Mouse (Mus musculus) G1E (cell line): ENCODE results near the gene March1. TPM values are rescaled to one million over a fixed set of nuclear protein-coding genes. Genes with fewer than 3 reads are reported as not detected.
"Not testable (repeated sequence)": the region's sequence is repeated elsewhere in the genome, so short reads cannot be mapped to it uniquely, and the experiment has no call there.

Experiments used
- ATAC-seq: 2 replicates; pipeline ENCODE4 v1.8.0; 2016; ENCODE audit warnings: mild to moderate bottlenecking; ENCODE audit not compliant: insufficient number of reproducible peaks, poor library complexity, low FRiP score, severe bottlenecking; ENCODE audit errors: extremely low read depth
- DNase-seq: peaks from one replicate; pipeline ENCODE4 v3.0.0; 2012; ENCODE audit warnings: low spot score
- H3K27me3 ChIP-seq: 2 replicates; pipeline ENCODE4 v1.6.1; 2012; ENCODE audit warnings: mild to moderate bottlenecking, low read length, inconsistent platforms; ENCODE audit not compliant: insufficient read depth
- H3K36me3 ChIP-seq: replicated peaks from 2 replicates; pipeline ENCODE3; 2012; ENCODE audit warnings: mild to moderate bottlenecking, inconsistent platforms
- H3K4me1 ChIP-seq: 2 replicates; pipeline ENCODE4 v1.6.1; 2012; ENCODE audit warnings: low read depth, low read length, inconsistent platforms, mixed read lengths; ENCODE audit not compliant: insufficient read depth
- H3K4me3 ChIP-seq: 2 replicates; pipeline ENCODE4 v1.5.1; 2012; ENCODE audit warnings: low read depth, mild to moderate bottlenecking, inconsistent platforms, low read length, moderate library complexity, mixed read lengths
- H3K9me3 ChIP-seq: replicated peaks from 2 replicates; pipeline ENCODE4 v1.6.1; 2012; ENCODE audit warnings: inconsistent platforms
- CTCF ChIP-seq: IDR thresholded peaks from 2 replicates; pipeline ENCODE4 v1.5.1; 2012; ENCODE audit warnings: low read depth, low read length, inconsistent platforms, mixed read lengths
- GATA1 ChIP-seq: IDR thresholded peaks from 2 replicates; pipeline ENCODE4 v1.6.1; 2012; ENCODE audit warnings: borderline replicate concordance, low read length, inconsistent platforms, mixed read lengths
- GATA2 ChIP-seq: IDR thresholded peaks from 2 replicates; pipeline ENCODE4 v1.6.1; 2012; ENCODE audit warnings: low read depth, low read length, inconsistent platforms, borderline replicate concordance
- POLR2AphosphoS5 ChIP-seq: IDR thresholded peaks from 2 replicates; pipeline ENCODE4 v1.6.1; 2012; ENCODE audit warnings: low read depth, low read length, inconsistent platforms; ENCODE audit not compliant: insufficient replicate concordance
- TAL1 ChIP-seq: conservative IDR thresholded peaks from 2 replicates; pipeline ENCODE4 v1.6.1; 2012; ENCODE audit warnings: low read depth, low read length, inconsistent platforms, mixed read lengths
- polyA plus RNA-seq: library from polyadenylated mRNA; stranded (reverse); fragments of >175 nt; gene quantifications from 2 replicates; pipeline ENCODE4 v1.2.3, GENCODE M21; 2012
- total RNA-seq, 2 experiments: library from RNA; stranded (forward) in 1 of 2; stranded (reverse) in 1 of 2; fragments of 200-1000 nt in 1 of 2; fragments of >200 nt in 1 of 2; fragmentation: Nextera tagmentation in 1 of 2; gene quantifications; 2 replicates each; pipeline ENCODE4 v1.2.3; 2014 to 2017

The March1 gene
- total and polyA plus RNA-seq, 3 experiments: 0.16 TPM; not detected in 2

DNA sequence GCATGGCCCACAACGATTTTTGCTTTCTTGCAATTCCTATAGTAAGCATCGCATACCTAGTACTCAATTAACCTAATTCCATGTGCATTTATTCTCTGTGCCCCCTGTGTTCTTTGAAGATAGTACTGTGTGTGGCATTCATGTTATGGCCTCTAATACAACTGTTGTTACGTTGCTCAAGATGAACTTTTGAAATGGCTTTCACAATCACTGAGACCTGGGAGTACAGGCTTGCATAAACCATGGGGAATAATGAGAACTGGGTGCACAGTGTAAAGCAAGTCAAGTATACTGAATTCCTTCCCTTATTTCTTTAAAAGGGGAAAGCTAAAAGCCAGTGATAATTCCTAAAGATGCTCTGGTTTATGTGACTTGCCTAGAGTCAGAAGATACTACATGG, 776.4 kb downstream of the March1 start:
- Histone ChIP-seq H3K27me3 (no peaks in the 10 kb centered on the region), H3K4me3 (no peak overlapping the region), H3K36me3 (no peaks in the 10 kb centered on the region), H3K9me3 (no peaks in the 10 kb centered on the region), H3K4me1 (no peaks in the 10 kb centered on the region)
- DNase-seq: no peak
- no peak for ATAC-seq
- no peak for TF ChIP-seq POLR2AphosphoS5
- no peak for TF ChIP-seq TAL1
- no peak for TF ChIP-seq GATA2
- no peak for TF ChIP-seq GATA1
- TF ChIP-seq CTCF: no peak

DNA sequence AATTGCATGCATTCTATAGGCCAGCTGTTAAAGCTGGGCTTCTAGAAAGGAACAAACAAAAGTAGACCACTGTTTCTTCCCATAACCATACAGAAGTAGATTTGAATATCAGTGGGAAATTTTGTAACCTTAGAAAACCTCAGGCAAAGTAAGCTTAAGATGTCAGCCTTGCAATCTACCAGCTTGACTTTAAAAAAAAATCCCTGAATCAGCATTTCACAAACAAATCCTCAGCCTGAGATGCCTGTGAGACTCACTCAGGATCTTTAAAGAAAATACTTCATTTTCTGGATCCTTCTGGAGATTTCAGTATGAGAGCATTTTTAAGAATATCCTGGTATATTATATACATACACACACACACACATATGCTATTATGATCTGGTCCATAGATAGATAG, 780.1 kb downstream of the March1 start:
- TF ChIP-seq CTCF (no peak), GATA2 (no peak), TAL1 (no peak), GATA1 (no peak)
- H3K36me3 ChIP-seq: no peaks in the 10 kb centered on the region
- no peaks in the 10 kb centered on the region for H3K4me1 ChIP-seq
- no peaks in the 10 kb centered on the region for H3K27me3 ChIP-seq
- ATAC-seq: no peak
- DNase-seq: no peak
- no peaks in the 10 kb centered on the region for H3K9me3 ChIP-seq
- H3K4me3 ChIP-seq: no peak overlapping the region

DNA sequence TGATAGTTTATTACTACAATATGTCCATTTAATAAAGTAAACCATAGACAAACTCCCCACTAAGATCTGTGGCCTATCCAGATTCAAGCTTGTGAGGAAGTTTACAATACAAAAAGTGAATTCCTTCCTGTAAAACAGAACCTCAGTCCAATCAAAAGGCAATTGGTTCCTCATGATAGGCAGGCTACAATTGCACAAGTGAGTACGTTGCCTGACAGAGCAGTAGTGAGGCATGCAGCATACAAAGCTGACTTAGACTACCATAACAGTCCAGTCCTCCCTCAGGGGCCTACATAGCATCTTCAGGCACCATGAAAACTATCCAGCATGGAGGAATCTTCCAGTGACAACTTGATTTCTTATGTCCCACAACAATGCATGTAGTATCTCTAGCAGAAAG, 782.4 kb downstream of the March1 start:
- no peak for ATAC-seq
- no peak for TF ChIP-seq GATA1
- no peak for TF ChIP-seq POLR2AphosphoS5
- TF ChIP-seq TAL1: no peak
- no peak for TF ChIP-seq CTCF
- no peak for TF ChIP-seq GATA2
- no peaks in the 10 kb centered on the region for H3K9me3 ChIP-seq

DNA sequence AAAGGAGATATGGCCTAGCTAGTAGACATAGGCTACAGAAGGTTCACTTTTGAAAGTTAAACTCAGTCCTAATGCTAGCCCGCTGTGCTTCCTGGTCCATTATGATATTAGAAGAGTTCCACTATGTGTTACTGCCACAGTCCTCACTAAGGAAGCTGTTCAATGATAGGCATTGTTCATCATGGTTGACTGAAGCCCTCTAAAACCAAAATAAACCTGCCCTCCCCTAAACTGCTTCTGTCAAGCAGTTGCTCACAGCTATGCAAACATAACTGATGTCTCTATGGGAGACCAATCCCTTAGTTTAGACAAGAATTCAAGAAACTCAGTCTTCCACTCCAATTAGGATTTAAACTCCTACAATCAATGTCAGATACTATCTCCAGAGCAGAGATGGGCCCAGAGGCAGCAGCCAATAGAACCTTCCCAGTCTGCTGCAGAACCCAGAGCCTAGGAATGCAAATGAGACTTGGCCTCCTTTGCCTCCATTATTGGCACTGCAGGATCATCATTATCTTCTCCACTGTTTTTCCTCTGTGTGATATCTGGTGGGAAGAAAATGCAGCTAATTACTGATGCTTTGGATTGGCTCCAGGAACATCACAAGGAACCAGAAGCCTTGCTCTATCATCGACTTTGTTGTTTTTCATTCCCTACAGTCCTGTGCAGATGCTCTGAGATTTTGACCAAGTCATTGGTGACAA, 787.2 kb downstream of the March1 start:
- DNase-seq (no peak), ATAC-seq (no peak)
- no peak for TF ChIP-seq CTCF
- no peak for TF ChIP-seq GATA1
- TF ChIP-seq GATA2: no peak
- no peak for TF ChIP-seq TAL1
- TF ChIP-seq POLR2AphosphoS5: no peak
- no peaks in the 10 kb centered on the region for H3K9me3 ChIP-seq
- H3K4me1 ChIP-seq: peaks cover 6% of the 10 kb centered on the region
- H3K27me3 ChIP-seq: no peaks in the 10 kb centered on the region; the same call in 1 of the 2 replicates
- H3K4me3 ChIP-seq: no peak overlapping the region
- no peaks in the 10 kb centered on the region for H3K36me3 ChIP-seq

More for the DNA sequence above, 782.4 kb downstream of the March1 start:
- no peak for DNase-seq
- no peaks in the 10 kb centered on the region for H3K27me3 ChIP-seq
- no peak overlapping the region for H3K4me3 ChIP-seq
- H3K4me1 ChIP-seq: no peaks in the 10 kb centered on the region
- H3K36me3 ChIP-seq: no peaks in the 10 kb centered on the region

DNA sequence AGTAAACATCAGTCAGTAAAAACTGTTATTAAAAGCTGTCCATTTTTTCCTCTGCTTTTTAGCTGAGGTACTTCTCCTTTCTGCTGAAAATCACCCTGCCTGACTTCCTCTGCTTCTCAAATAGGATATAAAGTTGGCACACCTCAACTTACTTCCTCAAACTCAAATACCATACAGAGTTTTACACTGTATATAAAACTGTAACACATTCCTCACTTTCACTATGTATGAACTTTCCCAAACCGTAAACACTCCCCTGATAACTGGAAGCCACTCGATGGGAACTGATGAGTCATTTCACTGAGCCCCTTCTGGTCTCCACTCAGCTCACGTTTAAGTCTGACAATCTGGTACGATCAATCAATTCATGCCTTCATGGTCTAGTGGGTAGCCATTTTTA, 788.1 kb downstream of the March1 start:
- H3K27me3 ChIP-seq, H3K4me1 ChIP-seq, H3K9me3 ChIP-seq, H3K4me3 ChIP-seq, DNase-seq, H3K36me3 ChIP-seq: not testable (repeated sequence)
- 0 out of 2 replicates have a peak, but pooled peaks have one; percentile 8 for ATAC-seq

DNA sequence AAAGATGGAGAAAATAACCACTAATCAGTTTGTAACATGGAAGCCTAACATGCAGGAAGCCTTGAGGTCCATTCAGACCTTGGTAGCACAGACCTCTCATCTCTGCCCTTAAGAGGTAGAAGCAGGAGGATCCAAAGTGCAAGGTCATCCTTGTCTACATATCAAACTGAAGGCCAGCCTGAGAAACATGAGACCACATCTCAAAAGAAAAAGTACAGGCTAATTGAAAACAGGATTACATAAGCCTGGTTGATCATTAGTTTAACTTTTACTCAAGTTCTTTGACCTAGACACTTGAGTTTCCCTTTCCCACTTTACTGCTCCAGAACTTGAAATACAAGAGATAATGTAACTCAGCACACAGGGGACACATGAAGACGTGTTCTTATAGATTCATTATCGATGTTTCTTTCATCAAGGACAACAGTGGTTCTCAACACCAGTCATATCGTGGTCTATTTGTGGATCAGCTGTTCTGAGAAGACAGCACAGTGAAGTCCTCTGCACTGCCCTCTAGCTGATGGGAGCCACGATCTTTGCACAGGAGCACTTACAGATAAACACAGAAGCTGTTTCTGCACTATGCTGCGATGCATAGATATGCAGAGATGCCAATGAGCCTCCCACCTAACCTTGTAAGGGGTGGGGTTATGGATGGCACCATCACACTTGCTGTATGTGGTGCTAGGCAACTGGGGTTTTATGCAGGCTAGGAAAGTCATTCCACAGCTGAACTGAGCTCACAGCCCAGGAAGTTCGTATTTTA, 789.1 kb downstream of the March1 start:
- DNase-seq (no peak), ATAC-seq (no peak)
- Histone ChIP-seq H3K27me3 (peaks cover 3% of the 10 kb centered on the region), H3K9me3 (no peaks in the 10 kb centered on the region), H3K4me1 (peaks cover 6% of the 10 kb centered on the region), H3K4me3 (no peak overlapping the region), H3K36me3 (no peaks in the 10 kb centered on the region)
- TF ChIP-seq CTCF: no peak
- TF ChIP-seq GATA2: no peak
- no peak for TF ChIP-seq TAL1
- TF ChIP-seq POLR2AphosphoS5: no peak
- no peak for TF ChIP-seq GATA1
